Mouse (Mus musculus) heart, postnatal 0 days (tissue): ENCODE data around the gene Traf5.

Experiments
- CTCF ChIP-seq: IDR thresholded peaks from 2 replicates; pipeline ENCODE4 v1.5.1; 2016; ENCODE audit warnings: antibody characterized with exemption, control low read depth, low read depth
- EP300 ChIP-seq: IDR thresholded peaks from 2 replicates; pipeline ENCODE4 v1.6.1; 2016; ENCODE audit warnings: antibody characterized with exemption, low read depth

GRCm38 (mm10) chr1:192115378-192115777 lies 23.0 kb upstream of the Traf5 start:
- TF ChIP-seq CTCF (no peak), EP300 (no peak)
